Mouse (Mus musculus): ENCODE data around the gene Slc25a40.

Gene Slc25a40

GRCm38 (mm10) chr5:8422157-8422931 lies at the start of gene Slc25a40, which contains the start of gene Dbf4:
Gene Slc25a40 (plus strand): TSS chr5:8422850.
Gene Dbf4 (minus strand): TSS chr5:8422716.
- DNase-seq (ENCODE audit: low spot score): peak; percentile 92

DNA sequence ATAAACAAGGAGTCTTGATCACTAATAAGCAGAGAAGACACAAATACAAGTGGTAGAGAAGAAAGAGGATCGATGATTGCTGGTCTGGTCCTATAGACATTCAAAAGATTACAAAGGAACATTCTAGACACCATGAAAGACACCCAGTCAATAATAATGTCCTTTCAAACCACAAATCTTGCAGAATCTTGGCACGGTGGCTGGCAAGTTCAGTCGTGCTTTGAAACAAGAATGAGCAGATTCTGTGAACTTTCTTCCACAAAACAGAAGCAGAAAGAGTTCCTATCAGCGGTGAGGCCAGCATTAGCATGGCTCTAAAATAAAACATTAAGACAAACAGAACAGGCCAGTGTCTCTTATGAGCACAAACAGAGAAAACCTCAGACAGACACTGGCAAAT lies 49.2 kb upstream of the Slc25a40 start:
- DNase-seq (ENCODE audit: low spot score): no peak

DNA sequence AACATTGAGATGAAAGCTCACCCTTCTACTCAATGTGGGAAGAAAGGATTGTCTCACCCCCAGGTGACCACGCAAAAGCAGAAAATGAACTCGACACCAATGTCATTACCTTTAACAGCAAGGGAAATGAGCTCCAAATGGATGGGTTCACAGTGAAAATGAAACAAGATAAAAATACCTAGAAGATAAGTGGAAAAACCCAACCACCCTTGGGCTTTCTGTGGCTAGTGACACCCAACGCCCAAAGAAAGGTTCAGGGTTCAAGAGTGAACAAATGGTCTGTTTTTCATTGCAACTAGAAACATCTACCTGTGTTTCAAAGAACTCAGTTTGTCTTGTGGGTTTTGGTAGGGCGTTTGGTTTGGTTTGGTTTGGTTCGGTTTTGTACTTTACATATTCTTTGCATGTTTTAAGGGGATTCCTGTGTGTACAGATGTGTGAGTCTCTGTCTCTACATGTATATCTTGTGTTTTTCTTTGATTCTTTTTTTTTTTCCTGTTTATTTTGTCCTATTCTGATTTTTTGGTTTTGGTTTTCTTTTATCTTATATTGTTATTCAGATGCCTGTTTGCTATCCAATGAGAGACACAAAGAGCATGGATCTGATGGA lies 48.2 kb upstream of the Slc25a40 start:
- DNase-seq (ENCODE audit: low spot score): no peak

GRCm38 (mm10) chr5:8393891-8394583 lies 28.6 kb upstream of the Slc25a40 start:
- no peak for DNase-seq (ENCODE audit: low spot score)

DNA sequence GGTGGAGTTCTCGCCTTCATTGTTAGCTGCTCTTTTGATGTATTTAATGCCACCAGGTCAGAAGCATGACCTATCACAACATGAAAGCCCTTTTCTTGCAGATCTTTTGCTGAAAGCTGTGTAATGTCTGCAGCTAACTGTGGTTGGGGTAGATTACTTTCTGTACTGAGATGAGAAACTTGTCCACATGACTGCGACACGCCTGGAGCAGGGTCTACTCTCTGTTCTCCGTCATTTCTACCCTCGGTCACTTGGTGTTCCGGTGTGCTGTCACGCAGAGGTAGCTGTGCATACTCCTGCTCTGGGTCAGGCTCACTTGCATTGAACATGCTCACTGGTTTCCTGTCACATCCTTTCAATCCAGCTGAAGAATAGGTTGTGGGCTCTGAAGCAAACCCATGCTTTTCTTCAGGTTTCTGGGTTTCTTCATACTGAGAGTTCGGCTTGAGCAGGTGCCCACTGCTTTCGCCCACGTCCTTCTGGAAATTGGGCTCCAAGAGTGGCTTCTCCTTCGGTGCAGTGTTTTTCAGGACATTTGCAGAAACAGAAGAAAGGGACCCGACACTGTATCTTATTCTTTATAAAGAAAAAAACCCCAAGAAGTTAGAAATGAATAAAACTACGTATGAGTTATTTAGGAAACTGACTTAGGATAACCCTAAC lies 24.9 kb upstream of the Slc25a40 start:
- no peak for DNase-seq (ENCODE audit: low spot score)

DNA sequence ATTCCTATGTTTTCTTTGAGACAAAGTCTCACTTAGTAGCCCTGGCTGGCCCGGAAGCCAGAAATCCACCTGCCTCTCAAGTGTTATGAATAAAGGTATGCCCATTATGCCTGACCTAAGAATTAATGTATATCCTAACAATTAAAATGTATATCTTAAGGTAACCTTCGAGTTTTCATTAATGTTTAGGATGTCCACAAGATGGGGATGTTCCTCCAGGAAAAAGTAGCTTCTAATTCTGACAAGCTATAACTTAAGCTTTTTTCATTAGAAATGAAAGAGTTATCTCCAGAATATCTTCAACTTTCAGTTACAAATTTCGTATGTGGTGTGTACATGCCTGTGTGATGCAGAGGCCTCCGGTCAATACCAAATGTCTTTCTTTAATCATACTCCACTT lies 13.9 kb upstream of the Slc25a40 start:
- DNase-seq (ENCODE audit: low spot score): no peak

DNA sequence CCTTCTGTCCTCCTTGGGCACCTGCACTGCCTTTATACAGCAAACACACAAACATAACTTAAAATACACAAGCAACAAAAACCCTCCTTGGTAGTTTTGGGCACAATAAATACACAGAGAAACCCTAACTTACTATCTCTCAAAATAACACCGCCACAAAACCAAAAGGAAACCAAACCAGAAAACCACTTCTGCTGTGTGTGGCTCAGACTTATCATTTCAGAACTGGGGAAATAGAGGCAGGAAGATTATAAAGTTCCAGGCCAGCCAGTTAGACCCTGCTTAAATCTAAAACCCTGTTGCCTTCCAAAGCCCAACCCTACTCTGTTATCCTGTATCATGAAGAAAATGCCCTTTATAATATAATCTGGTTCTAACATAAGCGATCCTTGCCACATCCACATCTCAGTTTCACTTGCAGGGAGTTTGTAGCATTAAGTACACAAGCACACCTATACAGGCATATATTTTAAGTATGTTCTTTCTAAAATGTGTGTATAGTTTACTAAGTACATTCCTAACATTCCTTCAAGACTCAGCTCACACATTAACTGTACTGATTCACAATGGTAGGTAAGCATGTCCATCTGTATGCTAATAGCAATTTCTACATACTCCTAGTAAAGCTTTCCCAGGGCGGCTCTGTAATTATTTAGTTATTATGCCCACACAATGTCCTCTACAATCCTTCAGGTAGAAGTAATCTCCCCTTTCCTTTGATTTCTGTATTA lies 5.8 kb upstream of the Slc25a40 start:
- no peak for DNase-seq (ENCODE audit: low spot score)

DNA sequence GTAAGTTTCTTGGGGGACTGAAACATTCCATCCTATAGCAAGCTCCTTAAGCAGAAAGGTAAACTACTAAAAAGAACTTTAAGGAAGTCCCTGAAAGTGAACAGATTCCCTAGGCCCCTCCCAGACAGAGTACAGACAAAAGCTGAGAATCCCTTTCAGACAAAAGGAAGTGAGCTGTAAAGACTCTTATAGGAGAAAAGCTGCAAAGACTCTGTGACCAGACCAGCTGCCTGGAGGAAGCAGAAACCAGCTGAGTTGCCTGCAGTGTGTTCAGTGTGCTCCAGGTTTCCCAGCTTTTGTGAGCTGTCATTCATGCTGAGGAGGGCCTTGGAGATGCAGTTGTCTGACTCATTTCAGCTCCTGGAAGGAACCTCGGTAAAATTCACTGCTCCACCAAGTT lies 5.2 kb upstream of the Slc25a40 start:
- DNase-seq (ENCODE audit: low spot score): no peak

DNA sequence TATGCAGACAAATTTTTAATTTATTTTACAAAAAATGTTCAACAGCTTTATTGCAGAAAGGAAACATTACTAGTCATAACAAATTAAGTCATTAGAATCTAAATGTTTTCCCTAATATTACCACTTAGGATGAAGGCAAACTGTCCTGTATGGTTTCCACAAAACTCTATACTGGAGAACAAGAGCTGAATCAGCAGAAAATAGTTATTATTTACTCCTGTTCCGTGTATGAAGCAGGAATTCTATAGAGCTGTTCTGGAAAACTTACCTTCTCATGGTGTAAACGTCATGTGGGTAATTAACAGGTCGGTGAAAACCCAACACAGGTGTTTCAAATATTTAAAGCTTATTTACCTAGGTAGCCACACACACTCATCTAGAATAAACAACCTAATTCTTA lies 1.2 kb upstream of the Slc25a40 start:
- no peak for DNase-seq (ENCODE audit: low spot score)

DNA sequence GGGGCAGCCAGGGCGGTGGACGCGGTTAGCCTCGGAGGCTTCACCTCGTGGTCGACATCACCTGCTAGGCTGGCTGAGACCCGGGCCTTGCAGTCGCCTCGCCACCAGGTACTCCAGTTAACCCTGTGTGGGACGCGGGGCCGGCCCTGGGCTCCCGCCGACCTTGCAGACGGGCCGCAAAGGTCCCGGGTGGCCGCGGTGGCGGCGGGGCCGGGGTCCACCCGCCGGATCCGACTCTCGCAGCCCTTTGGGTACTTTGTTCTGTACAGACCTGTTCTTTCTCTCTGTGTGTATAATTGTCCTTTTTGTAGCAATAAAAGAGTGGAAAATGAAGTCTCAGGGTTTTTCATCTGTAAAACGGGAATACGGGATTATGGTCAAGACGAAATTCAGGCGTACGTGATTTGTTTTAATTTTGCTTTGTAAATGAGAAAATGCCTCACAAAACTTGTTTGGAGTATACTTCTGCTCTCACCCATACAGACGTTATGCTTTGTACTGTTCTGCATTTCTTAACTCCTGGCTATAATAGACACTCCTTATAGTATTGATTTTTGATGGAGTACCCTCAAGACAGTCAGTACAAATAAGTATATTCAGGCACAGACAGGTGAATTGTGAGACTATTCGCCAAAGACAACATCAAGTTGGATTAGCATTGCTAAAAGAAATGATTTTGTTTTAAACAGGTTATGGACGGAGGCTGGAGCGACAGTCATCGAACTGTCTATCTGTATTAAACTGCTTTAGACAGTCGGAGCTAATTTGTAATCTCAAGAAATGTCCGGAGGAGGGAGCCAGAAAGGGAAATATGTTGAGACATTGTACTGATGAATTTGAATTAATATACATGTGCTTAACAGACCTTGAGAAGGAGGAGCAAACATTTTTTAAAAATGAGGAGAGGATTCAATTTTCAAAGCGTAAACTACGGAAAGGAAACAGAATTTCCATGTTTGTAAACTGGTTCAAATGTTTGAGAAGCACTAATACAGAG lies 580 bp downstream of the Slc25a40 start:
- DNase-seq (ENCODE audit: low spot score): no peak

DNA sequence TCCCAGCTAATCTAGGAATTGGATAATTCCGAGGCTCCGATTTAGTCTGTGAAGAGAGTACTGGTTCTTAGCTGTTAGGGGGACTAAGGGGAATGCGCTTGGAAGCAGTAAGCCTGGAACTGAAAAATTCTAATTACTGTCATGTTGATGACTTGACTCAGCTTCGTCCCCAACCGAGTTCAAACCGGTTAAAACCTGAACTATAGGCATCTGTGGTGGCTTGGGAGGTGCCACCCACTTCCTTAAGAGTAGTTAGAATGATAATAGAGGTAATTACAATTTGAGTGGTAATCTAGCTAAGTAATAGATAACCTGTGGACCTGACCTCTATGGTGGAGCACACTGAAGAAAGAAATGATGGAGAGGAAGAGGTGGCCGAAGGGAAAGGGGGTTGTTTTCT lies 1.5 kb downstream of the Slc25a40 start:
- no peak for DNase-seq (ENCODE audit: low spot score)

DNA sequence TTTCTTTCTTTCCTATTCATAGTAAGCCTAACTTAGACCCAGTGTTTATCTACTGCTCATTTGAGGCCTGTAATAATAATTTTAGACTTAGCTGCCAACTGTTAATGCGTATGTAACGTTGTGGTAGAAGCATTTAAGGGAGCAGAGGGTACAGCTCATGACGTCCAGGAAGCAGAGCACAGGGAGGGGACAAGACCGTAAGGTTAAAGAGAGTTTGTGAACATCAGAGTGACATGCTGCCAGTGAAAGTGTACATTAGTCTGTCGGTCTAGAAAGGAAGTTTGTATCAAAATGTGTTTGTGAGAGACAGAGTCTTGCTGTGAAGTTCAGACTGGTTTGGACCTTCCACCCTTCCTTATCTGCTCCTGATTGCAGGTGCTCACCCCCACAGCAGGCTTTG lies 3.2 kb downstream of the Slc25a40 start:
- no peak for DNase-seq (ENCODE audit: low spot score)

DNA sequence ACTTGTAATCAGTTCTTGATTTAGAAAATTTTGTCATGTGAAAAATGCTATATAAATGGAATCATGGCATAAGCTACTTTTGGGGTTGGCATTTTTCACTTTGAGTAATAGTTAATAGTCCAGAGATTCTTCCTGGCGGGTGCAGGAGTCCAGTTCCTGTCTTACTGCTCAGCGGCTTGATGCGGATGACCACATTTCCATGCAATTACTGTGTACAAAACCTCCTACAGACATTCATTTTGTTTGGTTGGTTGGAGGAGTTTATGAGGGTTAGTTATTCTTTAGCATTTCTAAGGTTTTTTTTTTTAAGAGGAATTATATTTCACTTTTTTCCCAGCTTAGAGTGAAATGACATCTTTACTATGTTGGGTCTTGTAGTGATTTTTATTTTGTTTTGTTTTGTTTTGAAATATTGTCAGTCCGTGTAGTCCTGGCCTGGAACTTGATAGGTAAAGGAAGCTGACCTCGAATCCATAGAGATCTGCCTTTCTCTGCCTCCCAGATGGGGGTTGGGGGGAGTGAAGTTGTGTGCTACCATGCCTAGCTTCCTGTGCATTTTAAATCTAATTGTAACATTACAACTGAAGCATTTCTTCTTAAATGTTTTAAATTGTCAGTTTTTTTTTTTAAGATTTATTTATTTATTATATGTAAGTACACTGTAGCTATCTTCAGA lies 15.0 kb downstream of the Slc25a40 start:
- no peak for DNase-seq (ENCODE audit: low spot score)

DNA sequence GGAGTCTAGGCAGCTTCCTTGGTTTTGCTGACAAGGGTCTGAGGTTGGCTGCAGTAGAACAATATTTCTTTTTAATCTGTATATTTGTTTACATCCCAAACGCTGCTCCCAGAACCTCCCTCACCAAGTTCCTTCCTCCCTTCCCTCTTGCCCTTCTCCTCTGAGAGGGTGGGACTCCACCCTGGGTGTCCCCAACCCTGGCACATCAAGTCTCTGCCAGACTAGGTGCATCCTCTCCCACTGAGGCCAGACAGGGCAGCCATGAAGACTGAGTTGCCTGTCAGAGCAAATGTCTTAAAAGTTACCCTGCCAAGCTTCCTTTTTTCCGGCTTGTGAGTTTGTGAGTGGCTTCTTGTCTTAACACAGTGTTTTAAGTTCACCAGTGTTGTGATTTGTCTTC lies 16.4 kb downstream of the Slc25a40 start:
- no peak for DNase-seq (ENCODE audit: low spot score)

DNA sequence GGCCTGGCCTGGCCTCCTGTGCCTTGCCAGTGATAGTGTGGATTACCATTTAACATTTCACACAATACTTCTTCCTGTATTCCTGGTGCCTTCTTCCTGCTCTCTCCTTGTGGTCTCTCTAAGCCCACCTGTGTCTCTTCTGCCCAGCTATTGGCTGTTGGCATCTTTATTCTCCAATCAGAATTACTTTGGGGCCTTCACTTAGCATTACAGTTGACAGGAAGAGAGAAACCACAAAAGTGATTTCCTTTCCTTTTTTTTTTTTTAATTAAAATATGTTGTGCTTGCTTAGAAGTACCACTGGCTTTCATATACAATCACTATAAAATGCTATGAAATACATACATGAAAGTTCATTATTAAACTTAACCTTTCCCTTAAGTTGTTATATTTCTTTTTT lies 32.9 kb downstream of the Slc25a40 start:
- no peak for DNase-seq (ENCODE audit: low spot score)

DNA sequence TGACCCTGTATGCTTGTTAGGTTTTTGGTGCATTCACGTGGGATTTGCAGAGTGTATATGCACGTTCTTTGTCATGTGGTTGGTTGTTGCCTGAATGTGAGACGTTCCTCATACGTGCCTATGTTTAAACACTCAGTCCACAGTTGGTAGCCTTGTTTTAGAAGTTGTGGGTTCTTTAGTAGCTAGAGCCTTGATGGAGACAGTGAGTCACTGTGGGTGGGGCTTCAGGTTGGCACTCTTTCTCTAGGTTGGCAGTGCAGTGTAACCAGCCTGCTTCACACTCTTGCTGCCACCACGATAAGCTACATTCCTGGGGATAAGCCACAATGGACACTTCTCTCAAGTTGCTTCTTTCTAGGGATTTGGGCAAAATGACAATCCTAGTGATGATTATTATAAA lies 33.9 kb downstream of the Slc25a40 start:
- no peak for DNase-seq (ENCODE audit: low spot score)

- DNase-seq (ENCODE audit: low spot score): no peak
Measured at GRCm38 (mm10) chr5:8487989-8488700, 65.5 kb downstream of the Slc25a40 start.

- DNase-seq (ENCODE audit: low spot score): no peak
Measured at GRCm38 (mm10) chr5:8488701-8489297, 66.1 kb downstream of the Slc25a40 start.

- no peak for DNase-seq (ENCODE audit: low spot score)
Measured at GRCm38 (mm10) chr5:8489471-8490110, 66.9 kb downstream of the Slc25a40 start.

All from urinary bladder, postnatal 14 days (tissue).